Comparison of ENCODE assay signal across 18 mouse cellular contexts in genomic region chr7:133048085-133048630, GRCm38 (mm10).
A peak's percentile ranks its signal among the peaks of the same experiment; 100 is the strongest.
DNase-seq lines count a peak whose midpoint lies in the region; ATAC-seq and TF ChIP-seq lines count a peak whose summit lies in the region.
"Had no signal": no experiment of that assay in that cellular context is flagged by ENCODE, and none has a peak within 500 bp of the region (broad histone marks: within the 10 kb centered on the region; RNA-seq: fewer than 3 reads in every experiment).

No protein-coding gene starts in this region.

- H3K4me3 ChIP-seq in heart, adult 2 months = no peak overlapping the region
- H3K4me3 ChIP-seq in lung, postnatal 0 days (ENCODE audit: low read depth, low read length) = no peak overlapping the region
- H3K4me3 ChIP-seq in stomach, embryonic 16.5 days (replicated peaks; ENCODE audit: low read length) = no peak overlapping the region
- H3K4me3 ChIP-seq: erythroblast, embryonic 14.5 days; heart, embryonic 15.5 days; midbrain, embryonic 12.5 days had no signal

- H3K9ac ChIP-seq in heart, adult 2 months (ENCODE audit: low read depth, low read length) = no peak overlapping the region
- no peak overlapping the region for H3K9ac ChIP-seq in lung, postnatal 0 days (replicated peaks; ENCODE audit: low read depth)
- no peak overlapping the region for H3K9ac ChIP-seq in stomach, embryonic 16.5 days (ENCODE audit: low read length)
- H3K9ac ChIP-seq: heart, embryonic 15.5 days; hindbrain, embryonic 14.5 days; midbrain, embryonic 12.5 days had no signal

- TF ChIP-seq EP300 in heart, adult 2 months (IDR thresholded peaks at IDR 0.05; ENCODE audit: insufficient read depth, low read depth, low read length) = no peak
- no peak for TF ChIP-seq EP300 in lung, postnatal 0 days (IDR thresholded peaks at IDR 0.05)

- H3K27ac ChIP-seq in heart, adult 2 months = peak overlapping the region; percentile 48
- peak overlapping the region; percentile 38 for H3K27ac ChIP-seq in lung, postnatal 0 days (ENCODE audit: low read length)
- peak overlapping the region; percentile 41 for H3K27ac ChIP-seq in stomach, embryonic 16.5 days (ENCODE audit: low read length)
- H3K27ac ChIP-seq: heart, embryonic 15.5 days; hindbrain, embryonic 14.5 days; midbrain, embryonic 12.5 days had no signal

- no peaks in the 10 kb centered on the region for H3K9me3 ChIP-seq in lung, postnatal 0 days (ENCODE audit: low read length)
- H3K9me3 ChIP-seq in stomach, embryonic 16.5 days (replicated peaks; ENCODE audit: control insufficient read depth, low read length) = no peaks in the 10 kb centered on the region
- H3K9me3 ChIP-seq: heart, embryonic 15.5 days; midbrain, embryonic 12.5 days had no signal

- 52% methylated on average over 3 of the region's 3 CpGs for WGBS in heart, adult 2 months
- 55% methylated on average over 3 of the region's 3 CpGs for WGBS in lung, postnatal 0 days
- WGBS in stomach, embryonic 16.5 days = 63% methylated on average over 3 of the region's 3 CpGs

- peaks cover 2% of the 10 kb centered on the region for H3K36me3 ChIP-seq in heart, adult 2 months (ENCODE audit: control insufficient read depth, insufficient read depth, low read length)
- no peaks in the 10 kb centered on the region for H3K36me3 ChIP-seq in lung, postnatal 0 days (ENCODE audit: insufficient read depth, low read length)
- H3K36me3 ChIP-seq in stomach, embryonic 16.5 days (ENCODE audit: control insufficient read depth, insufficient read depth, low read length) = no peaks in the 10 kb centered on the region
- H3K36me3 ChIP-seq: heart, embryonic 15.5 days had no signal

- H3K4me2 ChIP-seq in lung, postnatal 0 days (replicated peaks; ENCODE audit: low read depth, low read length) = no peak overlapping the region
- H3K4me2 ChIP-seq in stomach, embryonic 16.5 days (ENCODE audit: low read depth, low read length) = no peak overlapping the region
- H3K4me2 ChIP-seq: heart, embryonic 15.5 days; hindbrain, embryonic 14.5 days; midbrain, embryonic 12.5 days had no signal

- no peak for TF ChIP-seq POLR2A in heart, adult 2 months (IDR thresholded peaks at IDR 0.05; ENCODE audit: insufficient read depth, low read depth, low read length)

- H3K79me2 ChIP-seq in heart, adult 2 months (replicated peaks; ENCODE audit: control insufficient read depth, insufficient read depth, low read length) = peaks cover 4% of the 10 kb centered on the region

- TF ChIP-seq CTCF in heart, adult 2 months (IDR thresholded peaks at IDR 0.05) = no peak
- TF ChIP-seq CTCF in lung, postnatal 0 days (IDR thresholded peaks at IDR 0.05) = no peak

- no peak for DNase-seq in heart, adult 2 months
- no peak for DNase-seq in heart, postnatal 4 days
- DNase-seq in lung, postnatal 0 days (ENCODE audit: low spot score) = peak; percentile 26
- no peak for DNase-seq in lung, postnatal 10 days
- DNase-seq in heart, adult 9 months (ENCODE audit: low spot score in 2 of 2) = no peak
- DNase-seq: kidney, adult 11 months; kidney, postnatal 10 days; lung, postnatal 14 days; retina, postnatal 1 day; thymus, adult 2 months had no signal

- peaks cover 22% of the 10 kb centered on the region for H3K4me1 ChIP-seq in heart, adult 2 months (ENCODE audit: control insufficient read depth, insufficient read depth, low read length)
- H3K4me1 ChIP-seq in lung, postnatal 0 days (ENCODE audit: insufficient read depth, low read depth, low read length) = peaks cover 31% of the 10 kb centered on the region
- peaks cover 39% of the 10 kb centered on the region for H3K4me1 ChIP-seq in stomach, embryonic 16.5 days (ENCODE audit: control insufficient read depth, insufficient read depth, low read length)
- H3K4me1 ChIP-seq: midbrain, embryonic 12.5 days had no signal

- intact Hi-C loops in heart, adult 2 months (cut with DNase I) = no loop called here

- no peak for ATAC-seq in lung, postnatal 0 days
- ATAC-seq in common myeloid progenitor, adult 5-6 weeks (replicated peaks; ENCODE audit: low read depth, poor library complexity, severe bottlenecking) = peak; percentile 71
- ATAC-seq in stomach, embryonic 16.5 days (ENCODE audit: insufficient read depth, low FRiP score) = no peak
- ATAC-seq in inflammation-experienced regulatory T-cells, adult 6 months = no peak
- ATAC-seq: forebrain, embryonic 14.5 days had no signal

- H3K27me3 ChIP-seq in heart, adult 2 months (ENCODE audit: control insufficient read depth, insufficient read depth, low read length) = no peaks in the 10 kb centered on the region
- no peaks in the 10 kb centered on the region for H3K27me3 ChIP-seq in lung, postnatal 0 days (replicated peaks; ENCODE audit: insufficient read depth, low read length)
- no peaks in the 10 kb centered on the region for H3K27me3 ChIP-seq in stomach, embryonic 16.5 days (ENCODE audit: control insufficient read depth, insufficient read depth, low read length)
- H3K27me3 ChIP-seq: heart, embryonic 15.5 days; midbrain, embryonic 12.5 days had no signal
